Mouse (Mus musculus) stomach, postnatal 0 days (tissue): ENCODE data around the gene Rtf1.
"Not testable (repeated sequence)": the region's sequence is repeated elsewhere in the genome, so short reads cannot be mapped to it uniquely, and the experiment has no call there.

Experiments
- CTCF ChIP-seq: IDR thresholded peaks from 2 replicates; pipeline ENCODE4 v1.5.1; 2016; ENCODE audit warnings: antibody characterized with exemption, low read depth, mild to moderate bottlenecking, moderate library complexity
- EP300 ChIP-seq: optimal IDR thresholded peaks from 2 replicates; pipeline ENCODE3; 2016; ENCODE audit warnings: antibody characterized with exemption

GRCm38 (mm10) chr2:119715868-119716267, 41.0 kb downstream of the Rtf1 start:
- not testable (repeated sequence) for TF ChIP-seq CTCF, EP300
